Mouse (Mus musculus) CH12.LX (cell line): ENCODE data around the gene Unc119.

Experiments used
- CTCF ChIP-seq, 2 experiments: IDR thresholded peaks in 1 of 2; conservative IDR thresholded peaks in 1 of 2; 2 replicates each; pipeline ENCODE4 v1.5.1; 2011 to 2012; ENCODE audit warnings: low read depth in 2 of 2, low read length in 2 of 2, improper control_type of control experiment in 1 of 2, inconsistent platforms in 1 of 2, mild to moderate bottlenecking in 1 of 2, moderate library complexity in 1 of 2
- E2F4 ChIP-seq: IDR thresholded peaks from 2 replicates; pipeline ENCODE4 v1.6.1; 2011; ENCODE audit warnings: low read depth, low read length, improper control_type of control experiment; ENCODE audit not compliant: insufficient replicate concordance
- EP300 ChIP-seq: IDR thresholded peaks from 2 replicates; pipeline ENCODE4 v1.6.1; 2011; ENCODE audit warnings: low read length, improper control_type of control experiment
- PAX5 ChIP-seq: IDR thresholded peaks from 2 replicates; pipeline ENCODE4 v1.6.1; 2012; ENCODE audit warnings: low read length, inconsistent platforms, mixed read lengths
- POLR2A ChIP-seq: IDR thresholded peaks from 2 replicates; pipeline ENCODE4 v1.6.1; 2011; ENCODE audit warnings: low read depth, mild to moderate bottlenecking, improper control_type of control experiment, low read length
- RCOR1 ChIP-seq: conservative IDR thresholded peaks from 2 replicates; pipeline ENCODE4 v1.6.1; 2012; ENCODE audit warnings: low read depth, mild to moderate bottlenecking, inconsistent platforms, low read length, improper control_type of control experiment
- USF2 ChIP-seq: conservative IDR thresholded peaks from 2 replicates; pipeline ENCODE4 v1.6.1; 2011; ENCODE audit warnings: low read depth, low read length, improper control_type of control experiment

- no peak for TF ChIP-seq E2F4
- TF ChIP-seq EP300: no peak; the same call in 1 of the 2 replicates
- no peak for TF ChIP-seq CTCF (conservative IDR thresholded peaks at IDR 0.05 in 1 of 2, IDR thresholded peaks at IDR 0.05 in 1 of 2; ENCODE audit: low read depth in 2 of 2, low read length in 2 of 2)
- TF ChIP-seq RCOR1: no peak
- no peak for TF ChIP-seq PAX5
- TF ChIP-seq USF2: no peak
- no peak for TF ChIP-seq POLR2A
Measured at GRCm38 (mm10) chr11:78344890-78345715, 1.8 kb downstream of the Unc119 start.
